Mouse (Mus musculus): ENCODE measurements around the gene Fbxw4. TPM values are rescaled to one million over a fixed set of nuclear protein-coding genes. Genes with fewer than 3 reads are reported as not detected.

Gene Fbxw4
- total and polyA plus RNA-seq, 2 experiments = 10.0 to 44.6 TPM

DNA sequence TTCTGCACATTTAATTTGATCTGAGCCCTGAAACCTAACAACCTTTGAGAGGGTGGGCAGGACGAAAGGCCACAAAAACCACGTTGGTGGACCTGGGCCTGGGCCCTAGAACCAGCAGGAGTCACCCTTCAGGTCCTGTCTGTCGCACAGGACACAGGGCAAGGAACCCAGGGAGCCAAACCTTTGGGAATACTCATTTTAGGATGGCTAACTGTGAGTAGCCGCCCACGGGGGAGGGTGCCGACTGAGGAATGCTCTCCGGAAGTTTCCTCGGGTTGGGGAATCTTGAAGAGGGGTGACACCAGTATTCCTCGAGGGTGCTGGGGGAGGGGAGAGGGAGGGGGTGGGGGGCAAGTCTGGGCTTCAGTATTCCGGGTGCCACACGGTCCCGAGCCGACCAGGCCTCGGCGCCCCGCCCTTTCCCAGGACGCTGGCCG, 793 bp downstream of the Fbxw4 start:
- no peaks in the 10 kb centered on the region for H3K36me3 ChIP-seq (ENCODE audit: control insufficient read depth, insufficient read depth, low read length)
- peak overlapping the region; percentile 96 for H3K9ac ChIP-seq (ENCODE audit: low read depth, low read length)
- DNase-seq (ENCODE audit: extremely low read depth, low read depth, low spot score) = peak; percentile 48
- H3K4me3 ChIP-seq (ENCODE audit: insufficient read depth, low read depth, low read length) = peak overlapping the region; percentile 88
- TF ChIP-seq POLR2A (IDR thresholded peaks at IDR 0.05; ENCODE audit: extremely low read depth, insufficient read depth, low read length) = no peak
- TF ChIP-seq CTCF (IDR thresholded peaks at IDR 0.05; ENCODE audit: low read depth, low read length) = peak; percentile 15; the same call in 1 of the 2 replicates
- peaks cover 16% of the 10 kb centered on the region for H3K4me1 ChIP-seq (ENCODE audit: control insufficient read depth, insufficient read depth, low read length)
- H3K27me3 ChIP-seq (ENCODE audit: control insufficient read depth, insufficient read depth, low read length) = no peaks in the 10 kb centered on the region
- WGBS = 0% methylated on average over 18 of the region's 18 CpGs
- H3K27ac ChIP-seq (replicated peaks; ENCODE audit: insufficient read depth, low read depth, low read length) = peak overlapping the region; percentile 88; the same call in 1 of the 2 replicates
- H3K79me2 ChIP-seq (ENCODE audit: control insufficient read depth, insufficient read depth, low read length) = peaks cover 6% of the 10 kb centered on the region; the same call in 1 of the 2 replicates

DNA sequence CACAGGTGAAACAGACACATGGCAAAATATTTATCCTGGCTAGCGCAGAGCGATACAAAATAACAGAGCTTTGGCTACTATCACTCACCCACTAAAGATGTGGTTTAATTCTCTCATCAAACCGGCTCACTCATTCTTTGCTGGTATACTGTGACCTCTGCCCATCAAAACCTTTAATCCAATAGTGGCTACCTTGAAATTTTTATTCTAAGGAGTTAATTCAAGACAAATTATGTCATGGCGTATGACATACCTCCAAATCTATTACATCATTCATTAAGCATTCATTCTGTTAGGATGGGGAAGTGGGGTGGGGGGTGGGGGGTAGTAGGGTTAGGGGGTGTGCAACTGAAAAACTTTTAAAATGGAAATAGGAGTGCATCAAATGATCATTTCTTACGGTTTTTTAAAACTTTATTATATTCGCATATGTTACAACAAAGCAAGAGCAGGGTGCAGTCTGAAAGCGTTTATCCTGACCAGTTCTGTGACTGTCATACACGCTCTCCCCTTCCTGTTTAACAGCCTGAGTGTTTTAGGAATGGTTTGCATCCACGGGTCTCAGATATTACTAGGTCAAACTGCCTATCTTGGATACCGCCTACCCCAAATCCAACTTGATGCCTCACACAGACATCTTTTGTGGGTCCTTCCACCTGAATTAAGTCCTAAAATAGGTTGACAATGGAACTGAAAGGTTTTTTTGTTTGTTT, 1.4 kb downstream of the Fbxw4 start:
- DNase-seq (ENCODE audit: extremely low read depth, low read depth, low spot score) = peak; percentile 10
- Histone ChIP-seq H3K27ac (replicated peaks; ENCODE audit: insufficient read depth, low read depth, low read length) (no peak overlapping the region), H3K27me3 (ENCODE audit: control insufficient read depth, insufficient read depth, low read length) (no peaks in the 10 kb centered on the region), H3K79me2 (ENCODE audit: control insufficient read depth, insufficient read depth, low read length) (peaks cover 6% of the 10 kb centered on the region; the same call in 1 of the 2 replicates), H3K4me1 (ENCODE audit: control insufficient read depth, insufficient read depth, low read length) (peaks cover 16% of the 10 kb centered on the region), H3K9ac (ENCODE audit: low read depth, low read length) (peak overlapping the region; percentile 21; the same call in 1 of the 2 replicates), H3K36me3 (ENCODE audit: control insufficient read depth, insufficient read depth, low read length) (no peaks in the 10 kb centered on the region), H3K4me3 (ENCODE audit: insufficient read depth, low read depth, low read length) (peak overlapping the region; percentile 88; the same call in 1 of the 2 replicates)
- TF ChIP-seq POLR2A (IDR thresholded peaks at IDR 0.05; ENCODE audit: extremely low read depth, insufficient read depth, low read length) (no peak), CTCF (IDR thresholded peaks at IDR 0.05; ENCODE audit: low read depth, low read length) (no peak)
- WGBS = 64% methylated on average over 10 of the region's 10 CpGs

DNA sequence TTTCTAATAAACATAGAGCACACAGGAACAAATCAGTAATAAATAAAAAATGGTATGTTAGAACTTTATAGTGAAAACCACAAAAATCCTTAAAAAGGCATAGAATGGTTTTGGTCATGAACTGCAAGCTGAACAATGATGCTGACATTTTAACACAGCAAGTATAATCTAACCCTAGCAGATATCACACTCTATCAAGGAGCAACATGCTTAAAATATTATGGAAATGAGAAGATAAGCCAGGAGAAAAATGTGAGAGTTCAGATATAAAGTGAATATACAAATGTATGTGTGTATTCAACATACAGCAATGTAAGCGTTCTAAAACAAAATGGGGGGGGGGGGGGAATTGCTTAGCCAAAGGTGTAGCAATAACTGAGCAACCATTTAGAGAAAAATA, 2.3 kb downstream of the Fbxw4 start:
- no peak for DNase-seq (ENCODE audit: extremely low read depth, low read depth, low spot score)
- H3K27ac ChIP-seq (replicated peaks; ENCODE audit: insufficient read depth, low read depth, low read length) = no peak overlapping the region
- TF ChIP-seq CTCF (IDR thresholded peaks at IDR 0.05; ENCODE audit: low read depth, low read length) = no peak
- no peak for TF ChIP-seq POLR2A (IDR thresholded peaks at IDR 0.05; ENCODE audit: extremely low read depth, insufficient read depth, low read length)

DNA sequence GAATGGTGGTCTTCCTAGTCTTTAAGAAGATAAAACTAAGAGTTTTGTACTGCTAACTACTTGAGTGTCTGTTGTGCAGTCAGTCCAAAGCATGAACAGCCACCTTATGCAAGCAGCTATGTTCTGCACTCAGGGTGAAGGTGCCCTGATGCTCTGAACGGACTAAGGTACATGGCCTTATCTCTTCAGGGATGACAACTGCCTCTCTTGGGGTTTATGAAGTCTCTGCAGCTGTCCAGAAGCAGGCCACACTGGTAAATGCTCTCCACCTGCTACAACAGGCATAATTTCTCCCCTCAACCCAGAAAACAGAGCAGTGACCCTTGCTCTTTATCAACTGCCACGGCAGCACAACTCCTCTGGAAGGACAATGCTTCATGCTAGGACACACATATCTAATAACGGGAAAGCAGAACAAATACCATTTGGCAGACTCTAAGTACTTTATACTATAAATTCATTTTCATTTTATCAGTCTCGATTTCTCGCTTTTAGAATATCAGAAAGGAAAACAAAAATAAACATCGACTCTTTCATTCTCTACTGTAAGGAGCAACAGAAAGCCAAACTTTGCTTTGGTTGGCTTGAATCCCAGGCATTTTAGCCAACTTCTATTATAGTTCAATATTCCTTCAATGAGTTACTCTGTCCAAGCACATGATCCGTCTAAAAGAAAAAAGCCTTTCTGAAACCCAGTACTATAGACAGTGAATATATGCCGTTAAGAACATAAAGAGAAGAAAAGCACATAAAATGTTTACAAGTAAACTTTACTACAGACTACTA, 3.1 kb downstream of the Fbxw4 start:
- DNase-seq (ENCODE audit: extremely low read depth, low read depth, low spot score) = peak; percentile 79
- Histone ChIP-seq H3K27ac (replicated peaks; ENCODE audit: insufficient read depth, low read depth, low read length) (peak overlapping the region; percentile 21; the same call in 1 of the 2 replicates), H3K79me2 (ENCODE audit: control insufficient read depth, insufficient read depth, low read length) (peaks cover 6% of the 10 kb centered on the region; the same call in 1 of the 2 replicates), H3K4me1 (ENCODE audit: control insufficient read depth, insufficient read depth, low read length) (peaks cover 16% of the 10 kb centered on the region), H3K4me3 (ENCODE audit: insufficient read depth, low read depth, low read length) (no peak overlapping the region), H3K9ac (ENCODE audit: low read depth, low read length) (no peak overlapping the region), H3K36me3 (ENCODE audit: control insufficient read depth, insufficient read depth, low read length) (no peaks in the 10 kb centered on the region), H3K27me3 (ENCODE audit: control insufficient read depth, insufficient read depth, low read length) (no peaks in the 10 kb centered on the region)
- 10% methylated on average over 8 of the region's 8 CpGs for WGBS
- TF ChIP-seq CTCF (IDR thresholded peaks at IDR 0.05; ENCODE audit: low read depth, low read length) (no peak), POLR2A (IDR thresholded peaks at IDR 0.05; ENCODE audit: extremely low read depth, insufficient read depth, low read length) (no peak)

More for the DNA sequence above, 2.3 kb downstream of the Fbxw4 start:
- H3K4me3 ChIP-seq (ENCODE audit: insufficient read depth, low read depth, low read length) = no peak overlapping the region
- H3K36me3 ChIP-seq (ENCODE audit: control insufficient read depth, insufficient read depth, low read length) = no peaks in the 10 kb centered on the region
- H3K27me3 ChIP-seq (ENCODE audit: control insufficient read depth, insufficient read depth, low read length) = no peaks in the 10 kb centered on the region
- H3K79me2 ChIP-seq (ENCODE audit: control insufficient read depth, insufficient read depth, low read length) = peaks cover 6% of the 10 kb centered on the region; the same call in 1 of the 2 replicates
- H3K4me1 ChIP-seq (ENCODE audit: control insufficient read depth, insufficient read depth, low read length) = peaks cover 16% of the 10 kb centered on the region
- 96% methylated on average over 1 of the region's 1 CpGs for WGBS
- no peak overlapping the region for H3K9ac ChIP-seq (ENCODE audit: low read depth, low read length)

DNA sequence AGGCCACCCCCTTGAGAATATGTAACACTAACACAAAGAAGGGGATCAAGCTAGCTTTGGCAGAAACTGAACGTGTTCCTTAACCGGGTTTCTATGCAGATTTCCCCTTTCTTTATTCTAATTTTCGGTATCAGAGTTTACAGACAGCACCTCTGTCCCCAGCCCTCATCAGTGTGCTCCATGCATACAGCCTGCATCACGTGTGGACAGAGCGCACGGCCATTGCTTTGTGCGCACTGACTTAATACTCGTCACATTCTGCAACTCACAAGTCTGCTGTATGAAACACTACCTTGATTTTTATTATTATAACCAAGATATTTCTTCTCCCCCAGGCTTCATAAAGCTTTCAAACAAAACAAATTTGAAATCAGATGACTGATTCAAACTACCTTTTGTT, 4.2 kb downstream of the Fbxw4 start:
- Histone ChIP-seq H3K4me3 (ENCODE audit: insufficient read depth, low read depth, low read length) (no peak overlapping the region), H3K27ac (replicated peaks; ENCODE audit: insufficient read depth, low read depth, low read length) (no peak overlapping the region), H3K79me2 (ENCODE audit: control insufficient read depth, insufficient read depth, low read length) (peaks cover 6% of the 10 kb centered on the region; the same call in 1 of the 2 replicates), H3K36me3 (ENCODE audit: control insufficient read depth, insufficient read depth, low read length) (no peaks in the 10 kb centered on the region), H3K9ac (ENCODE audit: low read depth, low read length) (no peak overlapping the region), H3K27me3 (ENCODE audit: control insufficient read depth, insufficient read depth, low read length) (no peaks in the 10 kb centered on the region), H3K4me1 (ENCODE audit: control insufficient read depth, insufficient read depth, low read length) (peaks cover 17% of the 10 kb centered on the region)
- WGBS = 91% methylated on average over 8 of the region's 8 CpGs
- no peak for DNase-seq (ENCODE audit: extremely low read depth, low read depth, low spot score)
- TF ChIP-seq POLR2A (IDR thresholded peaks at IDR 0.05; ENCODE audit: extremely low read depth, insufficient read depth, low read length) = no peak
- no peak for TF ChIP-seq CTCF (IDR thresholded peaks at IDR 0.05; ENCODE audit: low read depth, low read length)

Data from liver, adult 2 months (tissue).